Mouse (Mus musculus): ENCODE results near the gene Sf3b3.

Gene Sf3b3

GRCm38 (mm10) chr8:110847171-110847549 lies 573 bp upstream of the Sf3b3 start:
- no peak for DNase-seq

- DNase-seq, result no peak
Observed at GRCm38 (mm10) chr8:110845821-110846404, 674 bp downstream of the Sf3b3 start.

GRCm38 (mm10) chr8:110844941-110845340 lies 1.6 kb downstream of the Sf3b3 start:
- no peak for DNase-seq

GRCm38 (mm10) chr8:110843207-110843606 lies 3.4 kb downstream of the Sf3b3 start:
- DNase-seq, result no peak

- no peak for DNase-seq
Observed at GRCm38 (mm10) chr8:110842012-110842574, 4.5 kb downstream of the Sf3b3 start.

- no peak for DNase-seq
Observed at GRCm38 (mm10) chr8:110831956-110832355, 14.6 kb downstream of the Sf3b3 start.

GRCm38 (mm10) chr8:110828511-110828910 lies 18.1 kb downstream of the Sf3b3 start:
- no peak for DNase-seq

GRCm38 (mm10) chr8:110824861-110825260 lies 21.7 kb downstream of the Sf3b3 start:
- no peak for DNase-seq

- DNase-seq, result no peak
Observed at GRCm38 (mm10) chr8:110821960-110822359, 24.6 kb downstream of the Sf3b3 start.

GRCm38 (mm10) chr8:110820257-110820656 lies 26.3 kb downstream of the Sf3b3 start:
- DNase-seq, result no peak

GRCm38 (mm10) chr8:110818593-110818992 lies 28.0 kb downstream of the Sf3b3 start:
- no peak for DNase-seq

GRCm38 (mm10) chr8:110816990-110817389 lies 29.6 kb downstream of the Sf3b3 start:
- no peak for DNase-seq

- no peak for DNase-seq
Observed at GRCm38 (mm10) chr8:110815308-110815707, 31.3 kb downstream of the Sf3b3 start.

GRCm38 (mm10) chr8:110813081-110813812 lies 33.3 kb downstream of the Sf3b3 start:
- no peak for DNase-seq

- DNase-seq, result no peak
Observed at GRCm38 (mm10) chr8:110812349-110813080, 34.1 kb downstream of the Sf3b3 start.

- DNase-seq, result no peak
Observed at GRCm38 (mm10) chr8:110811793-110812192, 34.8 kb downstream of the Sf3b3 start.

GRCm38 (mm10) chr8:110811116-110811515 lies 35.5 kb downstream of the Sf3b3 start:
- DNase-seq, result no peak

- no peak for DNase-seq
Observed at GRCm38 (mm10) chr8:110810481-110811065, 36.0 kb downstream of the Sf3b3 start.

GRCm38 (mm10) chr8:110809831-110810230 lies 36.8 kb downstream of the Sf3b3 start:
- DNase-seq, result no peak

GRCm38 (mm10) chr8:110808495-110809472 lies 37.8 kb downstream of the Sf3b3 start:
- DNase-seq, result no peak

- no peak for DNase-seq
Observed at GRCm38 (mm10) chr8:110806146-110806545, 40.4 kb downstream of the Sf3b3 start.

- DNase-seq, result no peak
Observed at GRCm38 (mm10) chr8:110805669-110806068, 40.9 kb downstream of the Sf3b3 start, which contains the start of gene Il34. Gene Il34, minus strand, starts transcription at chr8:110805924.
